Mouse (Mus musculus): ENCODE data around the gene Fgr.
"Not testable (repeated sequence)": the region's sequence is repeated elsewhere in the genome, so short reads cannot be mapped to it uniquely, and the experiment has no call there.

Gene Fgr

DNA sequence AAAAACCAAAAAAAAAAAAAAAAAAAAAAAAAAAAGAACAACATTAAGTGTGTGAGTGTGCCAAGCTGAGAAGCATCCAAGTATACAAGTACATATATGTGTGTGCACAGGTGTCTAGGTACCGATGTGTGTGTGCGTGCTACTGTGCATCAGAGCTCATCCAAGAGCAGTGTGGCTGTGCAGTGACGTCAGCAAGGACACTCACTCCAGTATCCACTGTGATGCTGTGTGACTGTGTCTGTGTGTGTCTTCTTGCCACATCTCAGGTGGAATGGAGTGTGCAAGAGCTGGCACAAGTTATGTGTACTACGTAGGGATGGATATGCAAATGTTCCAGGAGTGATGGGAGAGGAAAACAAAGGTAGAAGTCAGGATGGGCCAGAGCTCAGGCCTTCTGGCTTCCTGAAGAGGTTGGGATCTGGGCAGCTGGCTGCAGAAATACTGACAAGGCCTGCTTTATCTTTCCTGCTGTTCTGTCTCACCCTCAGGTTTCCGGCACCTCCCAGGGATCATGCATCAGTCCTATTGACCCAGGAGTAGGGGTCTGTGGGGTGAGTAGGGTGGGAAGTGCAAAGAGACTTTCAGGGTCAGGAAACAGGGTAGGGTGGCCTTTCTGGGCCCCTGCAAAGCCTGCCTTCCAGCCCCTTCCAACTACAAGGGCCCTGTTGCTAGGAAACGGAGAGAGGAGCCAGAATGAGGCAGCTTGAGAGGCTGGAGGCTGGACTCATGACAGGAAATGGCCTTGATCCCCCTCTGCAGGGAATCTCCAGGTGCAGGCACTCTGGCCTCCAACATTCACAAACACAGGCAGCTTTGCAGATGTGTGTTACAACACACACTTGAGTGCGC lies 10.0 kb downstream of the Fgr start:
- DNase-seq (ENCODE audit: low spot score in 2 of 2): peak in 1 of 2 experiments; percentile 13

DNA sequence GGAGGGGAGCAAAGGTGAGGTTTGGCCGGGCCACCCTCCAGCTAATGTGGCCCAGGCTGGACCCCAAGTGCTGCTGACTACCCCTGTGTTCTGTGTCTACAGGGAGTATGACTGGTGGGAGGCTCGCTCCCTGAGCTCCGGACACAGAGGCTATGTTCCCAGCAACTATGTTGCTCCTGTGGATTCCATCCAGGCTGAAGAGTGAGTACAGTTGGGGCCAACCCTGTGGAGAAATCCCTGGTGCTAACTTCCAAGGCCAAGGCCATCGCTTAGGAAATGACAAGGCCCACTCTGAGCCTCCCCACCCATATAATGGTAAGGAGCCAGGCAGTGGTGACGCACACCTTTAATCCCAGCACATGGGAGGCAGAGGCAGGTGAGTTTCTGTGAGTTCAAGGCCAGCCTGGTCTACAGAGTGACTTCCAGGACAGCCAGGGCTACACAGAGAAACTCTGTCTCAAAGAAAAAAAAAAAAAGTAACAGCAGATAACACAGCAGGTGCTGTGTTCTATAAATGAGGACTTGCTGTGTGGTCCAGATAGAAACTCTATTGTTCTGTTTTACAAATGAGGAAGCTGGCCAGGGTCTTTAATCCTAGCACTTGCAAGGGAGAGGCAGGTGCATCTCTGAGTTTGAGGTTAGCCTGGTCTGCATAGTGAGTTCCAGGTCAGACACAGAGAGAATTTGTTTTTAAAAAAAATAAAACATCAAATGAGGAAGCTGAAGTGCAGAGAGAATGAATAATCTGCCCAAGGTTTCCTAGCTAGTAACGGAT lies 14.9 kb downstream of the Fgr start:
- DNase-seq (ENCODE audit: low spot score in 2 of 2): no peak

DNA sequence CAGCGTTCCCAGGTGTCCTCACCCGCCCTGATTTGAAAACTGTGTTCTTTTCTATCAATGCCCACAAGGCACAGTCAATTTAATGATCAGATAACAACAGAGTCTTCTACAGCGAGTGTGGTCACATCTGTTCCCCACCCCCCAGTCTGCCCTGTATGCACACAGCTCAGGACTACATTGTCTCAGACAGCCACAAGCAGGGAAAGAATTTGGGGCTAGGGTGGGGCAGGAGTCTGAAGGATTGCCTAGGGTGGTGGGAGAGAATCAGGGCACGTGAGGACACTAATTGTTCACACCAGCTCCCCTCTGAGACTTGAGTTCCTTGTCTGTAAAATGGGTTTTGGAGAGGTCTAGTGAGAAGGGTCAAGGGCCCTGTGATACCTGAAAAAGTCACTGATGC lies 19.7 kb downstream of the Fgr start:
- DNase-seq (ENCODE audit: low spot score in 2 of 2): no peak

DNA sequence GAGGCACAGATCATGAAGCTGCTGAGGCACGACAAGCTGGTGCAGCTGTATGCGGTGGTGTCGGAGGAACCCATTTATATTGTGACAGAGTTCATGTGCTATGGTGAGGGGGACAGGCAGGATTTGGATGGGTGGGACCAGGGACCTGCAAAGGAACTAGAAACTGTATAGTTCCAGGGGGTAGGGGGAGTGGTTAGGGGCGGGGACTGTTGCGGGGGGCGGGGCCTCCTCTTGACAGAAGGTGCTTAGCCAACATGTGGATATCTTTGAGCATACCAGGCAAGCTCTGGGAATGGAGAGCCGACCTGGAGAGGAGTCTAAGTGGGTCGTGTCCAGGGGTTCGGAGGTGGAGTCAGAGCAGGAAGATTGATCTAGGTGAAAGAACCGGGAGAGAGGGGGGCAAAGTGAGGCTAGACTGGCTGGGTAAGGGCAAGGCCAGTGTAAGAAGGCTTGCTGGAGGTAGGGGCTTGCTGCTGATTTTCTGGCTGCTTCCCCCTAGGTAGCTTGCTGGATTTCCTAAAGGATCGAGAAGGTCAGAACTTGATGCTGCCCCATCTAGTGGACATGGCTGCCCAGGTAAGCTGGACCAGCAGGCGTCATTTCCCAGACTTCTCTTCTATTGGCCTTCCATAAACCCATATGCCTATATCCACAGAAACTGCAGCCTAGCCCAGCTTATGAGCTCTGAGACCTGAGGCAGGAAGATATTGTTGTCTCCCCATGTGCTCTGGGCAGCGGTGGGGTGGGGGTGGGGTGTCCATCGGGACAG lies 23.8 kb downstream of the Fgr start:
- no peak for DNase-seq (ENCODE audit: low spot score in 2 of 2)

DNA sequence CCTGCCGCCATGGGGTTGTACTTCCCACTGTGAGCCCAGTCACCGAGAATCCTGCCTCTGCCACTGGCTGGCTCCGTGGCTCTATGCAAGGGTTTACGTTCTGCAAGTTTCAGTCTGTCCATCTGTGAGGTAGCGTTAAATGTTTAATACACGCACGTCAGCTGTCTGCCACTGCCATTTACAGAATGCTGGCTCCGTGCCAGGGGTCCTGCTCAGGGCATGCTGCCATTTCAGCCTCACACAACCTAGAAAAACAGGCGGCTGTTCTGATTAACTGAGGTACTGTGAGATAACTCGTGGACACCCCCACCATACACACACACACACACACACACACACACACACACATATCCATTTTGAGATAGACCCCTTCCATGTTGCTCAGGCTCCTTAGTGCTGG lies 29.0 kb downstream of the Fgr start:
- no peak for DNase-seq (ENCODE audit: low spot score in 2 of 2)

DNA sequence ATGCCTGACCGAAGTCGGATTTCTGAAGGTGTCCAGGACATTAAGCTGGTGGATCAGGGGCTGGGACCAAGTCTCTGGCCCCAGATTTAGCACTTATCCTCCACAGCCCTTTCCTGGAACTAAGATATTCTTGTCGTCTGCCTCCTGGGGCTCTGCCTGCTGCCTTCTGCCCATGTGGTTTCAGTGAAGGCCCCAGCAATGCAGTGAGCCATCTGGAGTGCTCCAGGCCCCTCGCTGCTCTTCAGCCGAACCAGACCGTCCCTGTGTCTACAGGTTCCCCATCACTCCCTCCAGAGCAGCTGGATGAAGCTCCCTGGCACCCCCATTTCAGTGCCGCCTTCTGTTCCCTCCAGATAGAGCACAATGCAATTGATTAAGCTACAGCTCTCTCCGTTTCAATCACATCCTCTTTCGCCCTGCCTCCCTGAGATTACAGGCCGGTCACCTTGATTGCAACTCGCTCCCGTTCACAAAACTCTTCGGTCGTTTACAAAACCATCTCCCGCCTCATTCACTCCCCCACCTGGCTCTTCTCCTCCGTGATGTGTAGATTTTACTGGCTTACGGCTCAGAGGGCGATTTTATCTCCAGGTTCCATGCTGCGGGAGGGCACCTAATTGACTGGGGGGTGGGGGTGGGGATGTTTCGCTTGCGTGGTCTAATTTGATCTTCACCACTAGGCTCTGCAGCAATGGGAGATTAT lies 29.6 kb downstream of the Fgr start:
- DNase-seq (ENCODE audit: low spot score in 2 of 2): no peak

GRCm38 (mm10) chr4:133005233-133005632 lies 31.3 kb downstream of the Fgr start:
- peak in 1 of 2 experiments; percentile 67 for DNase-seq (ENCODE audit: low spot score in 2 of 2)

- DNase-seq (ENCODE audit: low spot score in 2 of 2): not testable (repeated sequence)
Observed at GRCm38 (mm10) chr4:133005885-133006451, 32.1 kb downstream of the Fgr start.

DNA sequence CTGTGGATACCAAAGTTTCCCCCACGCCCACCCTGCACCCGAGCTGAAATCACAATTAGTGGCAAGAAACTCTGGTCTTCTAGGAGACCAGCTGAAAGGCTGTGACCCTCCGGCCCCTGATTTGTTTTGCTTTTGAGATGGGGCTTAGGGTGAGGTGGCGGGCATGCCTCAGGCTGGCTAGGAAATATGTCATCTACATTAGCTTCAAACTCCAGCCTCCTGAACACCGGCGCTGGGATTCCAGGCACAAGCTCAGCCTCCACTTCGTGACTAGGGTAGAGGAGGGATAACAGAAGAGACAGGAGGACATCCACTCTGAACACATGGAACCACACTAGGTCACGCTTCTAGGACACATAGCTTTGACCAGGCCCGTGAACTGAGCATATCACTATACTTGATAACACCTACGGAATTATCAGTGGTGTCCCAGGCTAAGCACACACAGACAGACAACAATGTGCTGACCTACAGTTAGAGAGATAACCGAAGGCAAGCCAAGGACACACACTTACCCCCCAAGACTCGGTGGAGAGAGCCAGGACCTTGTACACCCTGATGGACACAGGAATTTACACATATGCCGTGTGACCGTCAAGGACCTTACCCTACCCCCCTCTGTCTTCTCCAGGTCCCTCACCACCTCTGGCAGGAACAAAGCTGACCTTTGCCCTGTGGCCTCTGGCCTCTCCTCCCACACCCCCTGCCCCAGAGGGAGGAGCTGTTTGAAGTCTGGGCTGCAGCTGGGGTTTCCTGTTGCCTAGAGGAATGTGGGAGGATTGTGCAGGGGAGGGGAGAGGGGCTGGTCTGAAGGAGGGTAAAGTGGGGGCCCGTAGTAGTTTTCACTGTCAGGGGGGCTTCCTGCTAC lies 33.9 kb downstream of the Fgr start:
- DNase-seq (ENCODE audit: low spot score in 2 of 2): no peak

DNA sequence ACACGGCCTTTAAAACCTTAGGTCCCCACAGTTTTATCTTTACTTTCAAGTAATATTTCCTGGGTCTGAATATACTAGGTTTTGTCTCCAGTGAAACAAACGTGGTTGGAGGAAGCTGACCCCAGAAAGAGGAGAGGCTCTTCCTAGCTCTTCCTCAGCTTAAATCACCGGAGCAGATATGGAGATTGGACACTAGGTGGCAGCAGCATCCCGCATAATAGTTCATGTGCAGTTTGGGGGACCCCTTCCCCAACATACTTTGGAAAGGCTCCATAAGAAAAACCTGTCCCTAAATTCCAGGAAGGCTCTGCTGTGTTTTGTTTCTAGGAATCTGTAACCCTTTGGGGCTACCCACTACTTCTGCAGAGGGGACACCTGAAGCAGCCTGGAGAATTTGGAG lies 35.2 kb downstream of the Fgr start:
- DNase-seq (ENCODE audit: low spot score in 2 of 2): no peak

DNA sequence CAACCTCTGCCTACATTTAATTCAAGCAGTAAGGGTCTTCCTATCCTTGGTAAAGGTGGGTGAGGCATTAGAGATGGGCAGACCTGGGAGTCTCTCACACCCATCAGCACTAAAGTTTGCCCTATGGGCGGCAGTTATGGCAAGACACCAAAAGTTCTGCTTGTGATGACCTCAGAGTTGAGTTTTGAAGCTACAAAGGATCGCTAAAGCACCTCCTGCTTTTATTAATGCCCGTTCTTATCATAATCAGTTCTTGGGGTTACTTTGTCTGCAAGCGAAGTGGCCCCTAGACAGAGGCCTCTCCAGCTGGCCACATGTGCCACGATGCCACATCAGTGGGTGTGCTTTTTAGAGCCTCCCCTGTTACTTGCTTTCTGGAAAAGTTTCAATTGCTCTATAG lies 35.8 kb downstream of the Fgr start:
- no peak for DNase-seq (ENCODE audit: low spot score in 2 of 2)

DNA sequence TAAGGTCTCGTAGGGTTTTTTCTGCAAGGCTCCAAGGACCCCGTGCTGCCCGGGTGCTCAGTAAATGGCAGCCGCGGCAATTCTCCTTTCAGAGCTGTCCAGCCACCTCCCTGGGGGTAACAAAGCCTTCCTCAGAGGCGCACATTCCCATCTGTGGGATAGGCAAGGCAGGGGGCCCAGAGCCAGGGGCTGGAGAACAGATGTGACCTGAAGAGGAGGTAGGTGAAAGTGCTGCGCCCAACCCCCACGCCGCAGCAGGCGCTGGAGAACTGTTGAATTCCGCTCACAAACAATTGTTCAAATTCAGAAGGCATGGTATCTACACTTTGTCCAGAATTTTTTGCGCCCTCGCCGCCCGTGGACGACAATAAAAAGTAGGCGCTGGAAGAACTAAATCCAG lies 36.7 kb downstream of the Fgr start:
- DNase-seq (ENCODE audit: low spot score in 2 of 2): no peak

DNA sequence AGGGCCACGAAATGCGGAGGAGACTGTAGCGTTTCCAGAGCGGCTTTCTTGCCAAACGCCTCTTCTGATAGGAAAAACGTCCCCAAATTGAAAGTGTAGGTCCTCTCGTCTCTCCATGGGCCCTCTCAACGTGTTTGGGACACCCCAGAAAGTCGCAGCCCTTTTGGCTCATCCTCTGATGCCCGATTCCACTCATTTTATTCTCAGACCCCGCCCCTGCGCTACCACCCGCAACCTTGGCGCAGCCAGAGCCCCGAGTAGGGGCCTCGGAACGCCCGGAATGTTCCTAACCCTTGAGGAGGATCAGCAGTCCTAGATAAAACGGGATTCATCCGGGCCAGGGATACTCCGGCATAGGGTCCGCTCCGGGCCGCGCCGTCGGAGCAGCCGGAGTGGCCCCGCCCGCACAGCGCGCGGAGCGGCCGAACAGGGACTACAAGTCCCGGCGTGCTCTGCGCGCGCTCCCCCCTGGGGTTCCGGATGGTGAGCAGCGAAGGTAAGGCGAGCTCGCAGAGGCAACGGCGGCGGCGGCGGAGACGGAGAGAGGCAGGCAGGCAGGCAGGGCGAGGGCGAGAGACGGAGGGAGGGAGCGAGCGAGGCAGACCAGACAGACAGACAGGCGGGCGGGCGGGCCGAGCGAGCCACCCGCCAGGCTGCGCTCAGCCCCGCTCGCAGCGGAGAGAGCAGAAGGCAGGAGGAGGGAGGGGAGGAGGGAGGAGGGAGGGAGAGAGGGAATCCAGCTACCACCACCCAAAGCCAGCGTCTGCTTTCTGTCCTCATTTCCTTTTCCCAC lies 37.3 kb downstream of the Fgr start, which contains the start of gene Ahdc1:
Ahdc1 (plus strand) TSS at position 233 of the 793 bp plus-strand sequence.
- DNase-seq (ENCODE audit: low spot score in 2 of 2): peak; percentile 85 to 89

DNA sequence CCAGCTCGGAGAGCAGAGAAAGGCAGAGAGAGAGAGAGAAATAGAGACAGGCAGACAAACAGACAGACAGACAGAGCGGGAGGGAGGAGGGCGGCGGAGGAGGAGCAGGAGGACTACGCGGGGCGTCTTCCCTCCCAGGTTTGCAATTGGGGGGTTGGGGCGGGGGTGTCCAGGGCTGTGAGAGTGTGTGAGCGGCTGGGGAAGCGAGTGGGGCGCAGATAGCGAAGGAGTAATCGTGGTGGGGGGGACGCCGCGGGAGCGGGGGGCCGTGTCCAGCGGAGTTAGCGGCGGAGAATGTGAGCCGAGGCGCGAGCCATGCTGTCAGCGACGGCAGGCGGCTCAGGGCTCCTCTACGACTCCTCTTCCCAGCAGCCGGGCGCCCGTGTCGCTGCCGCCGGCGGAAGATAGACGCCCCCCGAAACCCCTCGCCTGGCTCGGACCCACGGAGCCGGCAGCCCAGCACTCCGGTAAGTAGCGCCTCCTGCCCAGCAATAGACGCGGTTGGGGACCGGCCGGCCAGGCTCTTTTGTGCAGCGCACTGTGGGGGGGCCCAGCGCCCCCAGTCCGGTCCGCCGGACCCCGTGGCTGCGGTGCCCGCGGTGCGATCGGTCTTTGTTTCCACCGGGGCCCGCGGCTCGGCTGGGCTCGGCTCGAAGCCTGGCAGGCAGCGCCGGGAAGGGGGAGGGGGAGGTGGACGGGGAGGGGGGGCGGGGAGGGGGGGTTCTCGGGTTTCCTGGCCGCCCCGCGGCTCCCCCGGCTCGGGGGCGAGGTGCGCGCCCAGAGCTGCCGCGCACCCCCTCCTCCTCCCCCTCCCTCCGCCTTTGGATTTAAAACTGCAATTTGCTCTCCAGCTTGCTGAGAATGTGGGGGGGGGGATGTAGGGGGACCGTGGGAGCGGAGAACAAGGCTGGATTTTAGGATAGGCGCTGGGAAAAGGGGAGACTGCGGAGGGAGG lies 38.2 kb downstream of the Fgr start:
- DNase-seq (ENCODE audit: low spot score in 2 of 2): no peak

DNA sequence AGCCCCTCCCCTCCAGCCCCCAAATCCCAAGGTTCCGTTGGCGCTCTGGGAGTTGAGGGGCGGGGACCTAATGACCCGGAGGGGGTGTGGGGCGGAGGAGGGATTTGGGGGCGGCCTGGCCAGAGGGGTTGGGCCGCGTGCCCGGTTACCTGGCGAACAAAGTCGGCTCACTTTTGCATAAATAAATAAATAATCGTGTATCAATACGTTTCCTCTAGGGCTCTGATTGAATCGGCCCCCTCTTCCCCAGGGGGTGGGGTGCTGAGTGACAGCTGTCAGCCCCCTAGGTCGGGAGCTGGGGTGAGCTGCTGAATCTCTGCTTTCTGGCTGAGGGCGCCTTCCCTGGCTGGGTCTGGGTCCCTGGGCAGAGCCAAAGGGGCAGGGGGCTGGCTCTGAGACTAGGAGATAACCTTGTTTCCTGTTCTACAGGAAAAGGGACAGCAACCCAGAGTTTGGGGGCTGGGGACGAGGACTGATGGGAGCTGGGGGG lies 38.9 kb downstream of the Fgr start:
- DNase-seq (ENCODE audit: low spot score in 2 of 2): no peak

DNA sequence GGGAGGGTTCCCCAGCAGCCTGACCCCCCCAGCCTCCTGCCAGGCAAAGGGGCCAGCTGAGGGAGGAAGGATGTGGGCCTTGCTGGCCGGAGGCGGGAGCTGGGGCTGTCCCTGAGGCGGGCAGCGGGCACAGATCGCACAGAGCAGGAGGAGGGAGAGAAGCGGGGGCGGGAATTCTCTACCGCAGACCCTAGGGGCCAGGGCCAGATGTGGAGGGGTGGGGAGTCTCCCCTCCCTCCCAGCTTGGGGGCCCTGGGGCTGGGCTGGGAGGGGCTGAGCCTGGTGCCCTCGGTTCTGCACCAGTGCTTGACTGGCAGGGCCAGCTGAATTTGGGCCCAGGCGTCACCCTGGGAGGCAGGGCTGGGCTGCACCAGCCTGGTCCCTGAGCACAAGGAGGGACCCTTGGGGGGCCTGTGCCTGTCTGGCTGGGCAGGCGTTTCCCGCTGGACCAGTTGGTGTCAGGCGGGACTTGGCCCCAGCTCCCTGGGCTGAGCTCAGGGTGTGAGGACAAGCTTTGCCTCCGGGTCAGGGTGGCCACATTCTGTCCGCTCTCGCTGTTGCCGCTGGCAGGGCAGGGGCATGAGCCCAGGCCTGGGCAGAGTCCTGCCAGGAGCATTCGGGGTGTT lies 39.5 kb downstream of the Fgr start:
- DNase-seq (ENCODE audit: low spot score in 2 of 2): no peak

DNA sequence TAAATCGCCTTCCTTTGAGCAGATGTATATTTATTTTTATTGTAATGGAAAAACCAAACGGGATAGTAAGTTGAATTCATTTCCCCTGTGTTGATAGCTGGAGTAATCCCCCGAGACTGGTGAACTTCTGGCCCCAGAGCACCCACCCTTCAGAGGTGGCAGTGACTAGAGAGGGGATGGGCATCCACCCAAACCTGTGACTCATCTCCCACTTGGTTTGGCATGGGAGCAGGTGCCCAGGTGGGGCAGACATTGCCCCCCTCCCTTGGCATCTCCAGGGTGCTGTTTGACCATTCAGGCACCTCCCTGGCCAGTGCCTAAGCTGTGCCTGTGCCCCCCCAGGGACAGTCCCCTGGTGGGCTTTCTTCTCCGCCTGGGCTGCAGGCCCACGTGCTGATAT lies 40.2 kb downstream of the Fgr start:
- DNase-seq (ENCODE audit: low spot score in 2 of 2): no peak
